Mouse (Mus musculus): ENCODE results near the gene Krtap1-4. TPM values are rescaled to one million over a fixed set of nuclear protein-coding genes. Genes with fewer than 3 reads are reported as not detected.
"Not testable (repeated sequence)": the region's sequence is repeated elsewhere in the genome, so short reads cannot be mapped to it uniquely, and the experiment has no call there.

The Krtap1-4 gene
- not detected in 2 replicates for polyA plus RNA-seq (2016; fragmentation: Nextera tagmentation; extraction: Ambion mirVana)

GRCm38 (mm10) chr11:99583245-99583704, at the start of gene Krtap1-4:
Gene Krtap1-4 (minus strand): TSS chr11:99583654.
- 89% methylated on average over 5 of the region's 5 CpGs for WGBS
- Histone ChIP-seq H3K9me3 (no peaks in the 10 kb centered on the region), H3K4me1 (no peaks in the 10 kb centered on the region), H3K4me3 (no peak within 1 kb of the TSS), H3K27ac (no peak within 1 kb of the TSS), H3K27me3 (ENCODE audit: insufficient read depth, poor library complexity, severe bottlenecking) (0 out of 2 replicates have a peak, but pooled peaks cover 5% of the 10 kb centered on the region), H3K36me3 (no peaks in the 10 kb centered on the region)
- DNase-seq (ENCODE audit: low spot score): no peak

GRCm38 (mm10) chr11:99630890-99631289, 47.4 kb upstream of the Krtap1-4 start:
- Histone ChIP-seq H3K27me3 (ENCODE audit: insufficient read depth, poor library complexity, severe bottlenecking) (peaks cover 7% of the 10 kb centered on the region), H3K4me1 (peaks cover 4% of the 10 kb centered on the region; the same call in 1 of the 2 replicates), H3K9me3 (no peaks in the 10 kb centered on the region), H3K27ac (no peak overlapping the region), H3K4me3 (no peak overlapping the region), H3K36me3 (no peaks in the 10 kb centered on the region)
- 73% methylated on average over 3 of the region's 3 CpGs for WGBS
- no peak for DNase-seq (ENCODE audit: low spot score)

- WGBS: 68% methylated on average over 4 of the region's 4 CpGs
- no peak within 1 kb of the TSS for H3K4me3 ChIP-seq
- DNase-seq (ENCODE audit: low spot score): no peak
- H3K9me3 ChIP-seq: no peaks in the 10 kb centered on the region
- peaks cover 4% of the 10 kb centered on the region for H3K27me3 ChIP-seq (ENCODE audit: insufficient read depth, poor library complexity, severe bottlenecking)
- no peaks in the 10 kb centered on the region for H3K36me3 ChIP-seq
- no peak within 1 kb of the TSS for H3K27ac ChIP-seq
- H3K4me1 ChIP-seq: no peaks in the 10 kb centered on the region
Measured at GRCm38 (mm10) chr11:99628138-99628537, 44.7 kb upstream of the Krtap1-4 start, which contains the start of gene Krtap4-1. Gene Krtap4-1 (minus strand): TSS chr11:99628238.

- no peaks in the 10 kb centered on the region for H3K9me3 ChIP-seq
- DNase-seq (ENCODE audit: low spot score): no peak
- no peak within 1 kb of the TSS for H3K4me3 ChIP-seq
- WGBS: 75% methylated on average over 2 of the region's 2 CpGs
- H3K27me3 ChIP-seq (ENCODE audit: insufficient read depth, poor library complexity, severe bottlenecking): no peaks in the 10 kb centered on the region
- H3K36me3 ChIP-seq: no peaks in the 10 kb centered on the region
- H3K27ac ChIP-seq: no peak within 1 kb of the TSS
- H3K4me1 ChIP-seq: no peaks in the 10 kb centered on the region
Measured at GRCm38 (mm10) chr11:99620335-99620734, 36.9 kb upstream of the Krtap1-4 start, which contains the start of gene Gm11562. Gene Gm11562 (minus strand): TSS chr11:99620435.

- H3K27ac ChIP-seq: no peak within 1 kb of the TSS
- 73% methylated on average over 3 of the region's 3 CpGs for WGBS
- H3K4me3 ChIP-seq: no peak within 1 kb of the TSS
- H3K4me1 ChIP-seq: no peaks in the 10 kb centered on the region
- no peaks in the 10 kb centered on the region for H3K36me3 ChIP-seq
- H3K9me3 ChIP-seq: no peaks in the 10 kb centered on the region
- no peaks in the 10 kb centered on the region for H3K27me3 ChIP-seq (ENCODE audit: insufficient read depth, poor library complexity, severe bottlenecking)
- no peak for DNase-seq (ENCODE audit: low spot score)
Measured at GRCm38 (mm10) chr11:99614796-99615363, 31.4 kb upstream of the Krtap1-4 start, which contains the start of gene Krtap2-4. Gene Krtap2-4 (minus strand): TSS chr11:99614846.

- not testable (repeated sequence) for H3K27me3 ChIP-seq (ENCODE audit: insufficient read depth, poor library complexity, severe bottlenecking); H3K4me1 ChIP-seq; H3K36me3 ChIP-seq; DNase-seq (ENCODE audit: low spot score); H3K9me3 ChIP-seq; H3K27ac ChIP-seq; H3K4me3 ChIP-seq
- 66% methylated on average over 1 of the region's 2 CpGs for WGBS
Measured at GRCm38 (mm10) chr11:99610089-99610488, 26.6 kb upstream of the Krtap1-4 start, which contains the start of gene Gm11937. Gene Gm11937 (minus strand): TSS chr11:99610189.

- 65% methylated on average over 1 of the region's 1 CpGs for WGBS
- H3K4me1 ChIP-seq: no peaks in the 10 kb centered on the region
- no peak overlapping the region for H3K27ac ChIP-seq
- no peaks in the 10 kb centered on the region for H3K36me3 ChIP-seq
- no peaks in the 10 kb centered on the region for H3K9me3 ChIP-seq
- no peaks in the 10 kb centered on the region for H3K27me3 ChIP-seq (ENCODE audit: insufficient read depth, poor library complexity, severe bottlenecking)
- H3K4me3 ChIP-seq: no peak overlapping the region
- DNase-seq (ENCODE audit: low spot score): no peak
Measured at GRCm38 (mm10) chr11:99609126-99609525, 25.7 kb upstream of the Krtap1-4 start.

GRCm38 (mm10) chr11:99603208-99603607, 19.8 kb upstream of the Krtap1-4 start, which contains the start of gene Gm11938:
Gene Gm11938 (minus strand): TSS chr11:99603308.
- H3K36me3 ChIP-seq; H3K9me3 ChIP-seq; H3K4me3 ChIP-seq; DNase-seq (ENCODE audit: low spot score); H3K4me1 ChIP-seq; H3K27ac ChIP-seq; H3K27me3 ChIP-seq (ENCODE audit: insufficient read depth, poor library complexity, severe bottlenecking): not testable (repeated sequence)
- WGBS: 53% methylated on average over 1 of the region's 1 CpGs

GRCm38 (mm10) chr11:99597742-99598141, 14.3 kb upstream of the Krtap1-4 start, which contains the start of gene Krtap9-3:
Gene Krtap9-3 (minus strand): TSS chr11:99598105.
- not testable (repeated sequence) for H3K4me3 ChIP-seq; H3K9me3 ChIP-seq; DNase-seq (ENCODE audit: low spot score); H3K27me3 ChIP-seq (ENCODE audit: insufficient read depth, poor library complexity, severe bottlenecking); H3K4me1 ChIP-seq; H3K27ac ChIP-seq; H3K36me3 ChIP-seq
- WGBS: 78% methylated on average over 6 of the region's 6 CpGs

- no peak for DNase-seq (ENCODE audit: low spot score)
- Histone ChIP-seq H3K27me3 (ENCODE audit: insufficient read depth, poor library complexity, severe bottlenecking) (no peaks in the 10 kb centered on the region), H3K4me1 (no peaks in the 10 kb centered on the region), H3K4me3 (no peak within 1 kb of the TSS), H3K9me3 (no peaks in the 10 kb centered on the region), H3K36me3 (no peaks in the 10 kb centered on the region), H3K27ac (no peak within 1 kb of the TSS)
- 83% methylated on average over 6 of the region's 6 CpGs for WGBS
Measured at GRCm38 (mm10) chr11:99590981-99591380, 7.5 kb upstream of the Krtap1-4 start, which contains the start of gene Krtap1-3. Gene Krtap1-3 (minus strand): TSS chr11:99591339.

GRCm38 (mm10) chr11:99585096-99585495, 1.6 kb upstream of the Krtap1-4 start:
- Histone ChIP-seq H3K4me1 (no peaks in the 10 kb centered on the region), H3K9me3 (no peaks in the 10 kb centered on the region), H3K4me3 (no peak overlapping the region), H3K36me3 (no peaks in the 10 kb centered on the region), H3K27ac (no peak overlapping the region), H3K27me3 (ENCODE audit: insufficient read depth, poor library complexity, severe bottlenecking) (0 out of 2 replicates have a peak, but pooled peaks cover 5% of the 10 kb centered on the region)
- WGBS: 89% methylated on average over 7 of the region's 7 CpGs
- DNase-seq (ENCODE audit: low spot score): no peak

GRCm38 (mm10) chr11:99581564-99581963, 1.9 kb downstream of the Krtap1-4 start:
- WGBS: 80% methylated on average over 6 of the region's 6 CpGs

GRCm38 (mm10) chr11:99581051-99581450, 2.4 kb downstream of the Krtap1-4 start:
- H3K4me1 ChIP-seq: no peaks in the 10 kb centered on the region
- 86% methylated on average over 5 of the region's 5 CpGs for WGBS

More at GRCm38 (mm10) chr11:99581564-99581963, 1.9 kb downstream of the Krtap1-4 start:
- H3K4me3 ChIP-seq: no peak overlapping the region
- no peaks in the 10 kb centered on the region for H3K36me3 ChIP-seq
- no peaks in the 10 kb centered on the region for H3K9me3 ChIP-seq
- no peaks in the 10 kb centered on the region for H3K4me1 ChIP-seq
- no peak for DNase-seq (ENCODE audit: low spot score)
- H3K27ac ChIP-seq: no peak overlapping the region
- H3K27me3 ChIP-seq (ENCODE audit: insufficient read depth, poor library complexity, severe bottlenecking): 0 out of 2 replicates have a peak, but pooled peaks cover 5% of the 10 kb centered on the region

More at GRCm38 (mm10) chr11:99581051-99581450, 2.4 kb downstream of the Krtap1-4 start:
- Histone ChIP-seq H3K9me3 (no peaks in the 10 kb centered on the region), H3K27ac (no peak overlapping the region), H3K27me3 (ENCODE audit: insufficient read depth, poor library complexity, severe bottlenecking) (0 out of 2 replicates have a peak, but pooled peaks cover 5% of the 10 kb centered on the region), H3K36me3 (no peaks in the 10 kb centered on the region), H3K4me3 (no peak overlapping the region)
- no peak for DNase-seq (ENCODE audit: low spot score)

Data from heart, embryonic 10.5 days (tissue).